Mouse (Mus musculus): ENCODE measurements at regions not wholly inside any gene's neighbourhood (a gene's known extent, or its start where the extent isn't known, plus 50 kb on each side); places are given as distances from the start of the nearest gene placed in this dataset.
"Not testable (repeated sequence)": the region's sequence is repeated elsewhere in the genome, so short reads cannot be mapped to it uniquely, and the experiment has no call there.

DNA sequence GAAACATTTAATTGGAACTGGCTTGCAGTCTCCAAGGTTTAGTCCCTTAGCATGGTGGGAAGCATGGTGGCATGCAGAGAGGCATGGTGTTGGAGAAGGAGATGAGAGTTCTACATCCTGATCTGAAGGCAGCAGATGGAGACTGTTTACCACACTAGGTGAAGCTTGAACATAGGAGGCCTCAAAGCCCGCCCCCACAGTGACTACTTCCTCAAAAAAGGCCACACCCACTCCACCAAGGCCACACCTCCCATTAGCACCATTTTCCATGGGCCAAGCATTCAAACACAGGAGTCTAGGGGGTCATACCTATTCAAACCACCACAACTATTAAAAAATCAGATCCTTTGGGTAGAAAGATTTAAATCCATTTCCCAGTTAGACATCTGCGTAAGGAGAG, 591.3 kb upstream of the Gm10131 start:
- no peak for DNase-seq

DNA sequence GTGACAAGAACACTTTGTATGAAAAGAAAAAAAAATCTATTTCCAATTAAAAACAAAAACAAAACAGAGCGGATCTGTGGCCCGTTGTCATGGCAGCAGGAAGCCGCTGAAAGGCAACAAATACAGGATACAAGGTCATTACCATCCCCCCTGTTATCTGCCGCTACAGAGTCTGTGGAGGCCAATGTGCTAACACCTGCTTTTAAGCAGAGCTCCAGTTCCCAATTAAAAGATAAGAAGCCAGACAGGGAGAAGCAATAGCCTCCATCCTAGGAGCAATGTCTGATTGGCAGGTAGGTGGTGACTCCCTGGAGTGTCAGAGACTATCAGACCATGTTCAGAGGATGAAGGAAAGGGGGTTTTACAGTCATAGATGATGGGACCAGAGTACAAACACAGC, 587.5 kb upstream of the Gm10131 start:
- DNase-seq, result no peak

DNA sequence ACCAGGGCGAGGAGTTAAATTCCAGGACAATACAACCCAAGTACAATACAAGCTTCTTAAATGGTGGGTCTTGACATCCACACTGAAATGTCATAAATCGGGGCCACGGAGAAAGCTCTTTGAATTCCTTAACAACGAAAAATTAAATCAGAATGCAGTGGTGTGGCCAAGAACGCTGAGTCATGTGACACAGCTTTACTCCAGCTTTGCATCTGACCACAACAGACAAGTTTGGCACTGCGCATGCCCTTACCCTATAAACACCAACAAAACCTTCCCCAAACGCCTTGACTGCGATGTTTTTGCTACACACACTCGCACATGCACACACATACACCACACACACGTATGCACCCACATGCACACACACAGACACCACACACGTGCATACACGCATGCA, 584.8 kb upstream of the Gm10131 start:
- no peak for DNase-seq

DNA sequence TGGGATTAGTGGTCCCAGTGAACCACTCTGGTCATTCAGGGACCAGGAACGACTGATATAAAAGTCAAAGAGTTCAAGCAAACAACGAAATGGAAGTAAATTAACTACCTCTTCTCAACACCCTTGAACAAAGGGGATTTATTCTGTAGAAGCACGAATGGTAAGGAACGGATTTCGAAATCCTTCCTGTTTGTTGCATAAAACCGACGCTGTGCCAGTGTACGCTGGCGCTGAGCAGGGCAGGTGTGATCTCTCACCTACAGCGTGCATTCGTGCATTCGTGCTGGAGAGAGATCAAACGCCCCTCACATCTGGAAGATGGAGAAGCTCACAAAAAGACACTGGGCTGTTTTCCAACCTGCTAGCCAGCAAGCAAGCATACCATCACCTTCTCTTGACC, 581.1 kb upstream of the Gm10131 start:
- DNase-seq, result no peak

DNA sequence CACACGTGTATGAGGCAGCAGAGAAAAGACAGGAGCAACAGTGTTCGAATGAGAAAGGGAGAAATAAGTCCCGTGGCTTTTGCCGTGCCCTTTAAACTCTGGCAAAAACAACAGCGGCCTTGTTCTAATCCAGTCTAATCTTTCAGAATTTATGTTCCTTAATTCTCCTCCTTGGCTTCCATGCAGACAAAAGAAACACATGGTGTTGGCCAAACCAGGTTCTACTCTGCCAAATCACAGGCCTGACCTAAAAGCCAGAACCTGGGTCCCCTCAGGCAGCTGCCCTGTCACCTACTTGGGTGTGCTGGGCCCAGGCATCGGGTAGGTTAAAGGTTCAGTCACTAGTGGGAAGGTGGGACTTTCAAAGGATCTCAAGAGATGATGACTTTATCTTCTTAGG, 580.2 kb upstream of the Gm10131 start:
- DNase-seq, result no peak

DNA sequence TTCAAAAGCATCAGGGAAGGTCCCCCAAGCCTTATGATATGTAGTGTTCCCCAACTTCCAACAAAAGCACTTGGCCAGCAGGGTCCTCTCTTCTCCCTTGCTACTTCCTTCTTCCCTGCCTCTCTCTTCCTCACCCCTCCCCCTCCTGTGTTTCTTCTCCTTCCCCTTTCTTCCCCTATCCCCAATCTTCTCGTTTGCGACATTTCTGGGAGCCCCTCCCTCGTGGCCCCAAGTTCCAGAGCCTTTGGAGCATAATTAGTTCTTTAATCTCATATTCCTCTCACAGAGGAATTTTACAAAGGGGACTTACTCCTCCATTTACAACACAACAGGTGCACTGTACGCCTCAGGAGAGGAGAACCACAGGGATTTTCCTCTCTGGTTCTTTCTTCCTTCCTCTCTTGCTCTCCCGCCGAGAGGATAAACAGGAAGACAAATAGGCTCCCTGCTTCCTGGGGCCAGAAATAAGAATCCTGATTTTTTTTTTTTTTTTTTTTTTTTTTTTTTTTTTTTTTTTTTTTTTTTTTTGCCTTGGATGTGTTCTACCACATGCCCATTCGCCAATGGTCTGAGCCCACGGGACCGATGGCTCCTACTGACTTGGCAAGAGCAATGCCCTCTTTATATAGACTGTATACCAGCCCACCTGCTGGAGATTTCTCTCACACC, 578.4 kb upstream of the Gm10131 start:
- no peak for DNase-seq

DNA sequence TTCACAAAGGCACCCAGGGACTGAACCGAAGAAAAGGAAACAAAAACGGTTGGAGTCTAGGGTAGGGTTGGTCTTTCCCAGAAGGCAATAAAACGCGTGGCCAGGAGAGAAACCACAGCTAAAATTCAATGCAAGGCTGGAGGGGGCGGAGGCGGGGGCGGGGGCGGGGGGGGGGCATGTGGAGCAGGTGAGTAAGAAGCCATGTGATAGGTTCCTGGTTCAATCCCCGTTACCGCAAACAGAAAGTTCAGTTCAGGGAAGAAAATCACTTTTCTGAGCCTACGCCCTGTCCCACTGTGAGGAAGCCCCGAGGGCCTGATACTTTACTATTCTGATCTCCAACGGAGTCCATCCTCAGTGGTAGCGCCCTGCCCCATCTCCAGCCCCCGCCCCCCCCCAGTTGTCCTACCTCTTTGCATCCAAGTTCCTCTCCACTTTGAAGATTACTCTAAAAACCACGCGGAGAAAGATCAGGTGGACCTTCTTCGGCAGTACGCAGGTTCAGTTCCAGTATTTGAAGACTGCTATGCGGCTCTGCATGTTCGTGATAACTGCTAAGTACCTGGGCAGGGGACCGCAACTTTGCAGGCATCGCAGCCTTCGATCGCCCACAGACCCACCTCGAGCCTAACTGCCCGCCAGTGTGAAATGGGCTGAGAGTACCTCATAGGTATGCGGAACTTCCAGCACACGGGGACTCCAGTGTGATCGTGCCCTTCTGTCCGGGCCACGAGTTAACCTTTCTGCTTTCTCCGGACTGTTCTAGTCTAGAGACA, 577.7 kb upstream of the Gm10131 start:
- DNase-seq, result no peak

DNA sequence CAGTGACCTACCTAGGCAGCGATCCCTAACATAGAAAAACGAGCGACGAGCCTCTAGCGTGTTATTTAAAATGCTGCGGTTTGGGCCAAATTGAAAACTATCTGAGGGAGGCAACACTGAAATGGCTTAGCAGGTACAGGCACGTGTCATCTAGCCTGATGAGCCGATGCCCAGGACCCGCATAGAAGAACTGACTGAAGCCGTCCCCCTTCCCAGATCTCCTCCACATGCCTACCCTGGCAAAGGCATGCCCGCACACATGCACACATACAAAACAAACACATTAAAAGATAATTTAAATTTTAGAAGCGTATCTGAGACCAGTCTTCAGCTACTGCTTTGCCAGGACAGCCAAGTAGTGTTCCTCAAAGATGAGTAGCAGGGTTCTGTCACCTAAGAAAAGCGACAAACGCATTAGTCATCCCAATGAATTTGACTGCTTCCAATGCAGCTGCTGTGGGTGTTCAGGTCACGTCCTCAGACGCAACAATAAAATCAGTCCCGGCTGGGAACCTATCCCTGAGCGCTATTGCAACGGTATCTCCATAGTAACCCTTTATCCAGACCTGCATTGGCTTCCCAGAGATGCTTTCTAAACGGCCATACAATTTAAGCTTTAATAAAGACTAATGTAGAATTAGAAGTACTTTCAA, 577.0 kb upstream of the Gm10131 start:
- DNase-seq, result no peak

DNA sequence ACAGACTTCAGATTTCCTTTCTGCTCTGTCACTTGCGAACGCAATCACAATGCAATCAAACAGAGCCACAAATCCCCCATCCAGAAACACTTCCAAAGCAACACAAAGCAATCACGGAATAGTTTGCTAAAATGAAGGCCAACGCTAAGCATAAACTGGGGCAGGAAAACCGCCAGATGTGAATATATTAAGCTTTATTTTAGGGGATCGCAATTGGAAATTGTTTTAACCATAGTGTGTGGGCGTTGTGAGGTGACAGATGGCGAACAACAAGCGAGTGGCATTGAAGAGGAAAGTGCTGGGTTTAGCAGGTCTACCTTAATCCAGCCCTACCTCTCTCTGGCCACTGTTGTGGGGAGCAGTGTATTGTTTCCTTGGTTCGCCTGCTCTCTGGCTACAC, 574.8 kb upstream of the Gm10131 start:
- no peak for DNase-seq

DNA sequence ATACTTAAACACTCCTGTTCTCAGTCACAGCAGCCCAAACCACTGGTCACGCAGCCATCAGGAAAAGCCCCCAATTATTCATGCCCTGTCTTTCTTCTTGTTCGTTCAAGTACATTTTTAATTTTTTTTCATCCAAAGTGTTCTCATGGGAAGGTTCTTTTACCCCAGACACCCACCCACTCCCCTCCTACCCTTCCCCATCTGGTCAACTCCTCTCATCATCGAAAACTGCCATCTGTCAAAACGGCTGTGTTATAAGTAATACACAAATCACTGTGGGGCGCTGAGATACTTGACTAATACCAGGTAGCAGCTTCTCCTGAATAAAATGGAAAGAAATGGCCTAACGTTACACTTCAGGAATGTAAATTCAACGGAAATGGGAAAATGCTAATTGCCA, 573.1 kb upstream of the Gm10131 start:
- no peak for DNase-seq

DNA sequence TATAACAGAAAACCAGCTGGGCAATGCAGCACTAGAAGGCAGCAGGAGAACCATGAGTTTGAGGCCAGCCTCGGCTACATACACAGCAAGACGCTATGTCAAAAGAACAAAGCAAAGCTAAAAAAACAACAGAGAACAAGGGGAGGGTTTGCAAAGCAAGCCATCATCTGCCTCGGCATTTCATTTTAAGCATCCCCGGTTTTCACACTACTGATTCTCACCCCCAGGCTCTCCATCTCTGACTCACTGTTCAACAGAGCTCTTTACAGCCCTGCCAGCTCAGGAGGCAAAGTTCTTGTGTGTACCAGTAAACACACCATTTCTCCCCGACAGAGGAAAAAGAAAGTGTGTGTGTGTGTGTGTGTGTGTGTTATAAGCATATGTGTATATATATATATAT, 571.6 kb upstream of the Gm10131 start:
- no peak for DNase-seq

DNA sequence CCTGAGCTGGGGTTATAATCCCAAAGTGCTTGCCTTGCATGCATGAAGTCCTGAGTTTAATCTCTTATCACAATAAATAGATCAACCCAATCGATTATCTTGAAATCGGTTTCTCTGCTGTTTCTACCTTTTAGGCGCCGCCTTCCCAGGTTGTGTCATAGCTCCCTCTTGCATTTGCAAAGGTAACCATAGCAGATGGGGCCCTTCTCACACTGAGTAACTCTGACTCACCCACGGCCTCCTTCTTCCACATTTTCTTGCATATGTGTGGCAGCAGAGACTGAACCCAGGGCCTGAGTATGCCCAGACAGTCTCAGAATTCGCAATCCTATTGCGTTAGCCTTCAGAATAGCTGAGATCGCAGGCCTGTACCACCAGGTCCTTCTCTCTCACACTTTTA, 570.7 kb upstream of the Gm10131 start:
- no peak for DNase-seq

DNA sequence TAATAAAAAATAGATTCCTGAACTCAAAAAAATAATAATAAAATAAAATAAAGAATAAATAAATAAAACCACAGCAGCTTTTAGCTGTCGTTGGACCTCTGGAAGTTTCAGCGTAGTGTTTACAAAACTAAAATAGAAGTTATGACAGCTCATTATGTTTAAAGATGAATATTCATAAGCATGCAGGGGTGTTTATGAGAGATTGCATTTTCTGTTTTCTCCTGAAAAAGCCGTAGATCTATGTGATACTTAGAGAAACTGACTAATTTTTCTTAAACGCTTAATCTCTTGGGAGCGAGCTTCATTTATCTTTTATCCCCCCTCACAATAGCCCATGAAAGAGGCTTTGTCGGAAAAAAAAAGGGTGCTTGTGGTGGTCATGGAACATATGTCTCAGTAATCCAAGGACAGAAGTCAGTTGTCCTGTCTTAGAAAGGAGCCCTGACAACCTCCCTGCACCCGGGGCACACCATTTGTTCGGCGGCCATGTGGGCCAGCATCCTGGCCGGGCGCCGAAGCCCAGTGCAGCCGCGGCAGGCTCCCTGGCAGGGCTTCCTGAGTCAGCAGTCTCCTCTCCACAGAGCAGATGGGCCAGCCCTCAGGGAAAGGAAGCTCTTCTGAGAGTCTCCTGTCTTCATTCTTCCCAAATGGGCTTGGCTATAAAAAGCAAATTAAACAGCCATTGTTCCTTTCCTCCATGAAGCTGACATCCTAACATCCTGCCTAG, 568.2 kb upstream of the Gm10131 start:
- peak; percentile 58 for DNase-seq

DNA sequence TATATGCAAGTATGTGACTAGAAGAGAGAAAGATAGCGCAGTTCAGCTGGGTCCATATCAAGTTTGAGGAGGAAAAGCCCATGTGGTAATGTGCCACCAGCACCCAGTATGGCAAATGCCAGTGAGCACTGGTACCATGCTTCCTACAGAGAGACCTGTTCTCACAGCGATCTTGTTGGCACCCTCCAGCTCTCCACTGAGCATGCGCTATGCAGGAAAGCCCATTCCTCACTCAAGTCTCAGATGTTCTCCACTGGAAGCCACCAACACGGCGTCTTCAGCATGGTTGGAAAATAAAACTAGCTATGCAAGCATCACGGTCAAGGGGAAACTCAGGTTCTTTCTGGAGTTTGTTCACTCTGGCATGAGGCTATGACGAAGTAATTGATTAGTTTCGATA, 567.3 kb upstream of the Gm10131 start:
- no peak for DNase-seq

DNA sequence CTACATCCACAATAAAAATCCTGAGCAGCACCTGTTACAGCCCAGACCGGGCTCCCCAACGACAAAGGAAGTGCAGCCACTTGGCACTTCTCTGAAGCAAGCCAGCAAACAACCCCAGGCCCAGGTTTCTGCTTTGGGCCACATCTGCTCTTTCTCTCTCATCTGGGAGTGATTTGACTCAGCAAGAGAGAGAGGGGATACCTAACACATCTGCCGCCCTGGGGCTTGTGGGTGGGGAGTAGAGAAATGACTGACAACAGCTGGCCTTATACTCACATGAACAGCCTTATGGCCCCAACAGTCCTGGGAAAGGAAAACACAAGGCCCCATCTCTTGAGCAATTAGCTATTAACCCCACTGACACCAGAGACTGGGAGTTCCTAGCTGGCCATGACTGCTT, 560.2 kb upstream of the Gm10131 start:
- no peak for DNase-seq

DNA sequence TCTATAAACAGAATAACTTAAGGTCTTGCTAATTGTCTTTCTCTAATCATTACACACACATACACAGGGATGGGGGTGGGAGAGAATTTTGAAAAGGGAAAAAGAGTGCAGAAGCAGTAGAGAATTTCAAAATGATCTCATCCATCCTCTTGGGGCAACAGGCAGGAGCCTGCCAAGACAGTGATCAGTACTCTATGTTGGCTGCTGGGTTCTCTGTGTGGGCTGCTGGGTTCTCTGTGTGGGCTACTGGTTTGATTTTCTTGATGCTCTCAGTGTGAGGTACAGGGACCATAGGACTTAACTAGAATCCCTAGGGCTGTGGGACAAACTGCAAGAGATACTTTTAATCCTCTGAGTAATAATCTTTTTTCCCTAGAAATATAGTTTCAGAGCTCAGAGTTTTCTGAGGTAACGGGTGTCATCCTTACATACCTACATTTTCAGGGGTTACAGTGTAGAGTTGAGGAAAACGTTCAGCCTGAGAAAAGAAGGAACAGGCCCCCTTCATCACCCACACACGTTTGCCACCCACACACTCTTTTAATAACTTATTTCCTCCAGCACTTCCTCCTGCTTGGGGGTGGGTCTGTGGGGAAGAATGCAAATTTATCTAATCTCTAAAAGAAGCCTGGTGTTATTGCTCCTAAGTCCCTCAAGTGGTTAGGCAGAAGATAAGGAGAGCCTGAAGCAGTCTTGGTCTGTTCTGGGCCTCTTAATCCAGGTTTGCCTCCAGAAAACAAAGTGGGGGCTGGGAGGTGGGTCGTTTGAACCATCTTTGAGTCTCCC, 559.6 kb upstream of the Gm10131 start:
- DNase-seq, result no peak

DNA sequence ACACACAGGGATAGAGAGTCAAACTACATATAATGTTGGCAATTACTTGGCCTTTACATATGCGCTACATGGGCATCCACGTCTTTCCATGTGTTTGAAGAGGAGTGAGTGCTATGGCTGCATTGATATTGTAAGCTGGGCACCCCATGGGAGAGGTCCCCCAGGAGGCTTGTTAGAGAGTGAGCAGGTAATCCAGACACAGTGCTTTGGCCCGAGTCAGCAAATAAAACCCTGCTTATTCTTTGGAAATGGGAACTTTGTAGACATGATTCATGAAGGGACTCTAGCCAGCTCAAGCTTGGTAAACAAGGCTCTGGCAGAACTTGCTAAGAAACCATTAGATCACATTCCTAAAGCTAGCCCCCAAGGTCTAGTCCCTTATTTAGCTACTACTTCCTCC, 557.6 kb upstream of the Gm10131 start:
- DNase-seq, result no peak

DNA sequence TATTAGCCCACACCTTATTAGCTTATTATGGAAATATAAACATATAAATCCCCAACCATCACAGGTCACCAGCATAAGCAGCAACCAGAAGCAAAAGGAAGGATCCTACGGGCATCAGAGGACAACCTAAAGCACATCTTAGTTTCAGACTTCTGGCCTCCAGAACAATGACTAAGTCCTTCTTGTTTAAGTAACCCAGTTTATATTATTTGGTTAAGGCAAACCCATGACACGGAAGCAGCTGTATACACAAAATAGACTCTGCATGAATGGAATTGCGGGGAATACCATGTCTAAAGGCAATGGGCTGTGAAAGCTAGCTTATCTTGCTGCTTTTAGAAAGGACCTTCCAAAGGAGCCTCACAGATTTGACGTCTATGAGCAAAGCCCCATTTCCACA, 552.9 kb upstream of the Gm10131 start:
- no peak for DNase-seq

DNA sequence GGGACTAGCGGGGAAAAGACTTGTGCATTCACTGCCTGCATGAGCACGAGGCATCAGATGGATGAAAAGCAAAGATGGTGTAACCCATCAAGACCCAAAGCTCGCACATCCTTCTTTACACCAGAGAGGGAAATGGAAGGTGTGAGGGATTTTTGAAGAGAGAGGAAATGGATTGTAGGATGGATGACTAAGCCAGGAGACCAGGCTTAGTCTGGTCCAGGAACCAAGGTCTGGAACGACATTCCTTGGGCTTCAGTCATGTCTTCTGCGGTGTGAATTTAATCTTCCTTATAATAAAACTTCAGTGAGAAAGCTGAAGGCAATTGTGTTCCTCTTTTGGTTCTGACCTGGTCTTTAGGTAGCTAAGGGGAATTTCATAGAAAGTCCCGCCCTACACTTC, 551.0 kb upstream of the Gm10131 start:
- DNase-seq, result no peak

DNA sequence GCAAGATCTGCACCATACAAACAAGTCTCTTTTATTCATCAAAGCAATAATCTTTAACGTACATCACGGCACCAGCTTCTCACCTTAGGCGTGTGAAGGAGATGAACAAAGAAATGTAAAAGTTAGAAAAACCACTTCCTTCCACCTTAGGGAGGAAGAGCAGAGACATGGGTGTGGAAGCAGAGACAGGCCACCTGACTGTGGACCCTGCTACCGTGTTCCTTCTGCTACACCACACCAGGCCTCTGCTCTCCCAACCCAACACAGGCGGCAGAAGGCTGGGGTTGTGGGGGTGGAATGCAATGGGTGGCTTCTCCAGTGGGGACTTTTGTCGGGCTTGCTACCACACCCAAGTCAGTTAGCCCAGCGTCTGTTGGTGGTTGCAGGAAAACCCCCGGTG, 540.2 kb upstream of the Gm10131 start:
- DNase-seq, result no peak

DNA sequence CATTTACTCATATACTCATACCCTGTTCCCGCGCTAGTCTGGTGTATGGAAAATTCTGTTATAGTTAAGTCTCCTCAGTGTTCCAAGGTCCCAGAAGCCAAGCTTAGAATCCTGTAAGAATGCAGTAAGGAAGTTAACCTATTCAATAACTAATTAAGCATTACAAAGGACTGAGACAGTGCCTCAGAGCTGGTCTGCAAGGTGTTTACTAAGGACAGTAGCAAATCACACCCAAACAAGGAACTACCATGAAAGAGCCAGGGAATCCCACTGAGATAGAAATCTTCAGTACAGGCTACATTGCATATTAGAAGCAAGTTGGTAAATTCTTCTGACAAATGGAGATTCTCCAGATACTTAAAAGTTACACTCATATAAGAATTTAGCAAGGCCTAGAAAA, 516.7 kb upstream of the Gm10131 start:
- not testable (repeated sequence) for DNase-seq

DNA sequence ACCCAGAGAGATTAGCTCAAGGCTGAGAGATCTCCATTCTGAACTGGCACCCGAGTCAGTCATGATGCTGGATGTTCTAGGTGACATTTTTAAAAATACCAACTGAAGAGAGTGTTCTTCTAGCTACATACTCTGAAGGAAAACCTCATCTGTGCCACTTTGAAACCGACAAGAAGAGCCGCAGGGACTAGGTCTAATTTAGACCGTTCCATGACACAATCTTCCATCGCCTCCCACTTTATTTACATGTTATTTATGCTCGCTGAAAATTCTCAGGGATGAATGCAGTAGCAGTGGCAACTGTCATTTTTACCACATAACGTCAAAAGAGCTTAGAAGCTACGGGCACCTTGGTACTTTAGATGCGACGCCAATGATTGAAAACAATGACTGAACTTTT, 514.1 kb upstream of the Gm10131 start:
- DNase-seq, result no peak

DNA sequence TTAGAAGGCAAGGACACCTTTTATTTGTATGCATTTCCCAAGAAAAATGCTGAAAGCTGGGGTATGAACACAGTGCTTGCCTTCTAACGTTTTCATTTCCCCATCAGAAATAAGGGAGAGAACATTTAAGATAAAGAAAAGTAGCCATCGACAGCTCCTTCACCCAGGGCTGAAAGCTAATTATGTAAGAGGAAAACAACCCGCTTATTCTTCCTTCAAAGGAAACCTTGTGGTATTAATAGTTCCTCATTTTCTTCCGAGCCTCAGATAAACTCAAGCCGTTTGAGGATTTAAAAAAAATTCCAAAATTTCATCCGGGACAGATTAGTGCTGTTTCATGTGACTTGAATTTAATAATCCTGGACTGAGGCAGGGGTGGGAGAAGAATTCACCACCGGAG, 512.2 kb upstream of the Gm10131 start:
- DNase-seq, result no peak

Measured in right cerebral cortex, postnatal 4 days (tissue).